Mouse (Mus musculus) G1E (cell line): Measurements from ENCODE around the gene Hcar2. TPM values are rescaled to one million over a fixed set of nuclear protein-coding genes. Genes with fewer than 3 reads are reported as not detected.

Experiments
- ATAC-seq: 2 replicates; pipeline ENCODE4 v1.8.0; 2016; ENCODE audit warnings: mild to moderate bottlenecking; ENCODE audit not compliant: insufficient number of reproducible peaks, poor library complexity, low FRiP score, severe bottlenecking; ENCODE audit errors: extremely low read depth
- DNase-seq: peaks from one replicate; pipeline ENCODE4 v3.0.0; 2012; ENCODE audit warnings: low spot score
- H3K27me3 ChIP-seq: 2 replicates; pipeline ENCODE4 v1.6.1; 2012; ENCODE audit warnings: mild to moderate bottlenecking, low read length, inconsistent platforms; ENCODE audit not compliant: insufficient read depth
- H3K36me3 ChIP-seq: replicated peaks from 2 replicates; pipeline ENCODE3; 2012; ENCODE audit warnings: mild to moderate bottlenecking, inconsistent platforms
- H3K4me1 ChIP-seq: 2 replicates; pipeline ENCODE4 v1.6.1; 2012; ENCODE audit warnings: low read depth, low read length, inconsistent platforms, mixed read lengths; ENCODE audit not compliant: insufficient read depth
- H3K4me3 ChIP-seq: 2 replicates; pipeline ENCODE4 v1.5.1; 2012; ENCODE audit warnings: low read depth, mild to moderate bottlenecking, inconsistent platforms, low read length, moderate library complexity, mixed read lengths
- H3K9me3 ChIP-seq: replicated peaks from 2 replicates; pipeline ENCODE4 v1.6.1; 2012; ENCODE audit warnings: inconsistent platforms
- CTCF ChIP-seq: IDR thresholded peaks from 2 replicates; pipeline ENCODE4 v1.5.1; 2012; ENCODE audit warnings: low read depth, low read length, inconsistent platforms, mixed read lengths
- GATA1 ChIP-seq: IDR thresholded peaks from 2 replicates; pipeline ENCODE4 v1.6.1; 2012; ENCODE audit warnings: borderline replicate concordance, low read length, inconsistent platforms, mixed read lengths
- GATA2 ChIP-seq: IDR thresholded peaks from 2 replicates; pipeline ENCODE4 v1.6.1; 2012; ENCODE audit warnings: low read depth, low read length, inconsistent platforms, borderline replicate concordance
- POLR2AphosphoS5 ChIP-seq: IDR thresholded peaks from 2 replicates; pipeline ENCODE4 v1.6.1; 2012; ENCODE audit warnings: low read depth, low read length, inconsistent platforms; ENCODE audit not compliant: insufficient replicate concordance
- TAL1 ChIP-seq: conservative IDR thresholded peaks from 2 replicates; pipeline ENCODE4 v1.6.1; 2012; ENCODE audit warnings: low read depth, low read length, inconsistent platforms, mixed read lengths
- polyA plus RNA-seq: library from polyadenylated mRNA; stranded (reverse); fragments of >175 nt; gene quantifications from 2 replicates; pipeline ENCODE4 v1.2.3, GENCODE M21; 2012
- total RNA-seq, 2 experiments: library from RNA; stranded (forward) in 1 of 2; stranded (reverse) in 1 of 2; fragments of 200-1000 nt in 1 of 2; fragments of >200 nt in 1 of 2; fragmentation: Nextera tagmentation in 1 of 2; gene quantifications; 2 replicates each; pipeline ENCODE4 v1.2.3; 2014 to 2017

Gene Hcar2
- total and polyA plus RNA-seq, 3 experiments, result 0.22 TPM; not detected in 2

GRCm38 (mm10) chr5:123884332-123884731 is 19.0 kb upstream of the Hcar2 start:
- TF ChIP-seq TAL1 (no peak), POLR2AphosphoS5 (no peak), CTCF (no peak), GATA2 (no peak), GATA1 (no peak)
- no peak for ATAC-seq
- DNase-seq, result peak; percentile 18

GRCm38 (mm10) chr5:123883891-123884290 is 18.6 kb upstream of the Hcar2 start:
- no peak overlapping the region for H3K4me3 ChIP-seq
- no peak for ATAC-seq
- DNase-seq, result no peak

More at GRCm38 (mm10) chr5:123884332-123884731, 19.0 kb upstream of the Hcar2 start:
- H3K27me3 ChIP-seq, result peaks cover 20% of the 10 kb centered on the region
- no peaks in the 10 kb centered on the region for H3K9me3 ChIP-seq
- H3K36me3 ChIP-seq, result no peaks in the 10 kb centered on the region
- H3K4me1 ChIP-seq, result peaks cover 14% of the 10 kb centered on the region
- no peak overlapping the region for H3K4me3 ChIP-seq

GRCm38 (mm10) chr5:123880778-123881177 is 15.5 kb upstream of the Hcar2 start:
- Histone ChIP-seq H3K27me3 (peaks cover 20% of the 10 kb centered on the region; the same call in 1 of the 2 replicates), H3K4me1 (peaks cover 14% of the 10 kb centered on the region), H3K9me3 (no peaks in the 10 kb centered on the region), H3K36me3 (no peaks in the 10 kb centered on the region), H3K4me3 (no peak overlapping the region)
- ATAC-seq (no peak), DNase-seq (no peak)
- no peak for TF ChIP-seq POLR2AphosphoS5
- no peak for TF ChIP-seq GATA1
- no peak for TF ChIP-seq TAL1
- TF ChIP-seq CTCF, result no peak
- no peak for TF ChIP-seq GATA2

More at GRCm38 (mm10) chr5:123883891-123884290, 18.6 kb upstream of the Hcar2 start:
- H3K36me3 ChIP-seq, result no peaks in the 10 kb centered on the region
- no peak for TF ChIP-seq GATA2
- TF ChIP-seq TAL1, result no peak
- no peak for TF ChIP-seq GATA1
- no peak for TF ChIP-seq POLR2AphosphoS5
- no peak for TF ChIP-seq CTCF
- H3K9me3 ChIP-seq, result no peaks in the 10 kb centered on the region
- peaks cover 17% of the 10 kb centered on the region for H3K27me3 ChIP-seq
- H3K4me1 ChIP-seq, result peaks cover 14% of the 10 kb centered on the region

- TF ChIP-seq POLR2AphosphoS5 (no peak), CTCF (no peak), GATA1 (no peak), TAL1 (no peak), GATA2 (no peak)
- DNase-seq (no peak), ATAC-seq (no peak)
- no peak within 1 kb of the TSS for H3K4me3 ChIP-seq
- H3K27me3 ChIP-seq, result peaks cover 20% of the 10 kb centered on the region; the same call in 1 of the 2 replicates
- no peaks in the 10 kb centered on the region for H3K36me3 ChIP-seq
- H3K4me1 ChIP-seq, result peaks cover 14% of the 10 kb centered on the region
- H3K9me3 ChIP-seq, result no peaks in the 10 kb centered on the region
Observed at GRCm38 (mm10) chr5:123879928-123880327, 14.6 kb upstream of the Hcar2 start, which contains the start of gene Hcar1. Gene Hcar1, minus strand, starts transcription at chr5:123880020.

GRCm38 (mm10) chr5:123878056-123878455 is 12.8 kb upstream of the Hcar2 start:
- Histone ChIP-seq H3K36me3 (no peaks in the 10 kb centered on the region), H3K27me3 (peaks cover 20% of the 10 kb centered on the region; the same call in 1 of the 2 replicates), H3K4me3 (no peak overlapping the region), H3K9me3 (no peaks in the 10 kb centered on the region), H3K4me1 (0 out of 2 replicates have a peak, but pooled peaks cover 3% of the 10 kb centered on the region)
- DNase-seq, result no peak
- TF ChIP-seq CTCF (no peak), GATA1 (no peak)
- no peak for ATAC-seq

- DNase-seq (no peak), ATAC-seq (no peak)
- Histone ChIP-seq H3K9me3 (no peaks in the 10 kb centered on the region), H3K4me3 (no peak overlapping the region), H3K4me1 (no peaks in the 10 kb centered on the region), H3K36me3 (no peaks in the 10 kb centered on the region), H3K27me3 (peaks cover 13% of the 10 kb centered on the region; the same call in 1 of the 2 replicates)
- TF ChIP-seq GATA2 (no peak), POLR2AphosphoS5 (no peak), CTCF (no peak), TAL1 (no peak), GATA1 (no peak)
Observed at GRCm38 (mm10) chr5:123874177-123874576, 8.9 kb upstream of the Hcar2 start.

- Histone ChIP-seq H3K9me3 (no peaks in the 10 kb centered on the region), H3K27me3 (peaks cover 13% of the 10 kb centered on the region; the same call in 1 of the 2 replicates), H3K4me3 (no peak overlapping the region), H3K4me1 (no peaks in the 10 kb centered on the region), H3K36me3 (no peaks in the 10 kb centered on the region)
- no peak for ATAC-seq
- TF ChIP-seq POLR2AphosphoS5, result no peak
- no peak for TF ChIP-seq CTCF
- TF ChIP-seq GATA2, result no peak
- no peak for TF ChIP-seq GATA1
- TF ChIP-seq TAL1, result no peak
- no peak for DNase-seq
Observed at GRCm38 (mm10) chr5:123869615-123870014, 4.3 kb upstream of the Hcar2 start.
